Mouse (Mus musculus) lung, postnatal 0 days (tissue): ENCODE measurements at regions not wholly inside any gene's neighbourhood (a gene's known extent, or its start where the extent isn't known, plus 50 kb on each side); places are given as distances from the start of the nearest gene placed in this dataset.
"Not testable (repeated sequence)": the region's sequence is repeated elsewhere in the genome, so short reads cannot be mapped to it uniquely, and the experiment has no call there.

ENCODE experiments used
- ATAC-seq: fragments of 200-750 bp; cut with Nextera tagmentation; 2 replicates; pipeline ENCODE4 v1.8.0; 2017; ENCODE audit warnings: moderate library complexity
- DNase-seq: peaks from one replicate; pipeline ENCODE4 v3.0.0-alpha.2; 2016; ENCODE audit warnings: low spot score
- H3K27ac ChIP-seq: fragments of 300-500 bp; sonication (generic); 2 replicates; pipeline ENCODE4 v1.5.1; 2014; ENCODE audit warnings: antibody characterized with exemption, mild to moderate bottlenecking, low read length, mixed read lengths
- H3K27me3 ChIP-seq: fragments of 300-500 bp; sonication (generic); replicated peaks from 2 replicates; pipeline ENCODE4 v1.6.1; 2014; ENCODE audit warnings: low read length, mixed read lengths; ENCODE audit not compliant: insufficient read depth
- H3K36me3 ChIP-seq: fragments of 300-500 bp; sonication (generic); 2 replicates; pipeline ENCODE4 v1.6.1; 2014; ENCODE audit warnings: low read length, mixed read lengths; ENCODE audit not compliant: insufficient read depth
- H3K4me1 ChIP-seq: fragments of 300-500 bp; sonication (generic); 2 replicates; pipeline ENCODE4 v1.6.1; 2014; ENCODE audit warnings: antibody characterized with exemption, low read depth, low read length, mixed read lengths; ENCODE audit not compliant: insufficient read depth
- H3K4me2 ChIP-seq: fragments of 300-500 bp; sonication (generic); replicated peaks from 2 replicates; pipeline ENCODE4 v1.6.1; 2014; ENCODE audit warnings: low read depth, mild to moderate bottlenecking, low read length, moderate library complexity, mixed read lengths
- H3K4me3 ChIP-seq: fragments of 300-500 bp; sonication (generic); 2 replicates; pipeline ENCODE4 v1.5.1; 2014; ENCODE audit warnings: low read depth, low read length
- H3K9ac ChIP-seq: fragments of 300-500 bp; sonication (generic); replicated peaks from 2 replicates; pipeline ENCODE4 v1.6.1; 2014; ENCODE audit warnings: low read depth, mild to moderate bottlenecking
- H3K9me3 ChIP-seq: fragments of 300-500 bp; sonication (generic); 2 replicates; pipeline ENCODE4 v1.6.1; 2016; ENCODE audit warnings: low read length, mixed read lengths
- CTCF ChIP-seq: IDR thresholded peaks from 2 replicates; pipeline ENCODE4 v1.5.1; 2016; ENCODE audit warnings: antibody characterized with exemption, mild to moderate bottlenecking
- EP300 ChIP-seq: IDR thresholded peaks from 2 replicates; pipeline ENCODE4 v1.6.1; 2016; ENCODE audit warnings: antibody characterized with exemption, mild to moderate bottlenecking, control low read depth
- WGBS: fragments of 180-500 bp; shearing (Covaris S2); extraction: QIAGEN DNeasy Blood & Tissue Kit; methylation state at CpG from one replicate; pipeline ENCODE4 v1.1.7; 2014; 5-methylcytosine and 5-hydroxymethylcytosine counted together

DNA sequence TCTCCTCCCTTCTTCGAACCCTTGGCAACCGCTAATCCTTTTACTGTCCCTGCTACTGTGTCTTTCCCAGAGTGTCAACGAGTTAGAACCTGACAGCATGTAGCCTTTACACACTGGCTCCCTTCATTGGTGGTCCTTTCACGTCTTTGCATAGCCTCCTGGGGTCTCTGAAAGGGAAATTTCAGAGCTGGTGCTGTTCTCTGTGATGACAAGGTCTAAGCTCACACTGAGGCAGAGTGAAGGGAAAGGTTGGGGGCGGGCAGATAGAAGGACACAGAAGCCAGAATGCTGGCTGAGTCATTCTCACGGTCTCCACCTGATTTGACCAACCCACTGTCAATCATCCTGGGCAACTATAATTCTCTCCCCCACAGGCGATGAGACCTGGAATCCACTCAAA is 78.2 kb downstream of the Cd2 start:
- no peak for DNase-seq
- TF ChIP-seq CTCF (no peak), EP300 (no peak)
- H3K9me3 ChIP-seq = no peaks in the 10 kb centered on the region
- no peaks in the 10 kb centered on the region for H3K36me3 ChIP-seq
- WGBS = 72% methylated on average over 7 of the region's 7 CpGs
- H3K27me3 ChIP-seq = no peaks in the 10 kb centered on the region
- ATAC-seq = no peak
- no peak overlapping the region for H3K4me3 ChIP-seq
- no peak overlapping the region for H3K27ac ChIP-seq
- H3K9ac ChIP-seq = no peak overlapping the region
- H3K4me2 ChIP-seq = no peak overlapping the region
- H3K4me1 ChIP-seq = peaks cover 4% of the 10 kb centered on the region; the same call in 1 of the 2 replicates

DNA sequence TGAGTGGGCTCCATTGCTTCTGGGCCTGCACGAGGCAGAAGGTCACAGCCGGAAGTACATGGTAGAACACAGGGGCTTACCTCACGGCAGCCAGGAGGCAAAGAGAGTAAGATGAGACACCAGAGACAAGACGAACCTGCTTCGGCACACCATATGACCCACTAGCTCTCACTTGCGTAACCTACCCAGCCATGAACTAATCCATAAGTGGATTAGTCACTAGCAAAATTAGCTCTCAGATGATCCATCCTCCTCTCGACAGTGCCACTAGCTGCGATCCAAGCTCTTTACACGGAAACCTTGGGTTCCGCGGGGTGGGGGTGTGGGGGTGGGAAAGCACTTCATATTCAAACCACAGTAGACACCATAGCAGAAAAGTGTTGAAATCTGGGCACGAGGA is 79.0 kb downstream of the Cd2 start:
- H3K9me3 ChIP-seq = no peaks in the 10 kb centered on the region
- no peak overlapping the region for H3K9ac ChIP-seq
- H3K36me3 ChIP-seq = no peaks in the 10 kb centered on the region
- WGBS = 87% methylated on average over 12 of the region's 12 CpGs
- no peaks in the 10 kb centered on the region for H3K27me3 ChIP-seq
- no peak for TF ChIP-seq CTCF
- H3K4me3 ChIP-seq = no peak overlapping the region
- no peak overlapping the region for H3K4me2 ChIP-seq
- H3K27ac ChIP-seq = no peak overlapping the region
- ATAC-seq = no peak
- H3K4me1 ChIP-seq = peaks cover 4% of the 10 kb centered on the region; the same call in 1 of the 2 replicates
- no peak for DNase-seq

DNA sequence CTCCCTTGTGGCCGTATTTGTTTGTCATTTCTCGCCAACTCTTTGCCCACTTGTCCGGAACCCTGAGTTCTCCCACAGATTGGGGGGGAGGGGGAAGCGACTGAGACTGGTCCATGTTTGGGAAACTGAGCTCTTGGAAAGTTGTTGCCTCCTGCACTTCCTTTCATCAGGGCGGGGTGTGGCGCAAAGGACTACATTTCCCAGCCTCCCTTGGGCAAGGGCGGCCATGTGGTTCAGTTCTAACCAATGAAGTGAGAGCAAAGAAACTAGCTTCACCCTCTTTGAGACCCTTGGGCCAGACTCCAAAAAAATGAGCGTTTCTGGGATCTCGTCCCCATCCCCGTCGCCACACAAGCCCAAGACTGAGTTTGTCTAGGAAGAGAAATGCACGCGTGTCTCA is 81.6 kb downstream of the Cd2 start:
- not testable (repeated sequence) for H3K36me3 ChIP-seq, H3K27ac ChIP-seq, H3K9ac ChIP-seq, H3K4me3 ChIP-seq, DNase-seq, H3K27me3 ChIP-seq, H3K9me3 ChIP-seq, ATAC-seq, H3K4me2 ChIP-seq, H3K4me1 ChIP-seq
- WGBS = 92% methylated on average over 13 of the region's 13 CpGs

DNA sequence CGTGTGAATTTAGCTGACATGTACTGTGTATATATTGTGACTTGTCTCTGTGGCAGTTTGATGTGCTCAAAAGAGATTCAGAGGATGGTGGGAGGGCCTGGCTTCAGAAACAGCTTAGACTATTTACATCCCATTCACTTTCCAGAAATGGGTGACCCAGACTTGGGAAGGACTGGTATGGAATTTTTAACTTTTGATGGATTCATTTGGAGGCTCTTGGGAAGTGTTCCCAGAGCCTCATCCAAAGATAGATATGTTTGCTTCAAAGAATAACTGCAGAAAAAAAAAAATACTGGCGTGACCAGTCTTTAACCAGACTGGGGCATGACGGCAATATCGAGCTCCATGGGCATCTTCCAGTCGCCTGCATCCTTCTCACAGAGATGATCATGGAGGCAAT is 84.6 kb upstream of the Ptgfrn start:
- H3K4me1 ChIP-seq = no peaks in the 10 kb centered on the region
- TF ChIP-seq CTCF (no peak), EP300 (no peak)
- no peak overlapping the region for H3K4me3 ChIP-seq
- WGBS = 69% methylated on average over 5 of the region's 5 CpGs
- no peaks in the 10 kb centered on the region for H3K27me3 ChIP-seq
- H3K36me3 ChIP-seq = no peaks in the 10 kb centered on the region
- no peak for DNase-seq
- ATAC-seq = no peak
- no peaks in the 10 kb centered on the region for H3K9me3 ChIP-seq
- H3K9ac ChIP-seq = no peak overlapping the region
- H3K4me2 ChIP-seq = no peak overlapping the region
- no peak overlapping the region for H3K27ac ChIP-seq

DNA sequence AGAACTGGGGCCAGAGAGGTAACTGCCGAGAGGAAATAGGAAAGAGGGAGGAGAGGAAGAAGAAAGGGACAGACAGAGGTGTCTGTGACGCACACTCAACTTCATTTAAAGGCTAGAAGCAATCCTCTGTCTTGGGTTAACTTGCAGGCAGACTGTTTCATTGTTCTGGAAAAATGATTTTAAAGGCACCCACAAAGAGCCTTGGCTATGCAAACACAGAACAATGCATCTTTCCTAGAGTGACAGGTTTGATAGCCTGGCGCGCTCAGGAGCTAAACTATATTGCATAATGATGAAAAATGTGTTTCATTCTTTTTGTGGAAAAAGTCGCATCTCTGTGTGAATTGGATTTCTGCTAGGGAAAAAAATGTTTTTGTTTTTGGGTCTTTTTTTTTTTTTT is 84.2 kb upstream of the Ptgfrn start:
- TF ChIP-seq CTCF (no peak), EP300 (no peak)
- Histone ChIP-seq H3K27me3 (no peaks in the 10 kb centered on the region), H3K4me2 (no peak overlapping the region), H3K27ac (no peak overlapping the region), H3K4me3 (no peak overlapping the region), H3K9ac (no peak overlapping the region), H3K9me3 (no peaks in the 10 kb centered on the region), H3K36me3 (no peaks in the 10 kb centered on the region), H3K4me1 (no peaks in the 10 kb centered on the region)
- ATAC-seq (no peak), DNase-seq (no peak)
- WGBS = 51% methylated on average over 5 of the region's 5 CpGs

DNA sequence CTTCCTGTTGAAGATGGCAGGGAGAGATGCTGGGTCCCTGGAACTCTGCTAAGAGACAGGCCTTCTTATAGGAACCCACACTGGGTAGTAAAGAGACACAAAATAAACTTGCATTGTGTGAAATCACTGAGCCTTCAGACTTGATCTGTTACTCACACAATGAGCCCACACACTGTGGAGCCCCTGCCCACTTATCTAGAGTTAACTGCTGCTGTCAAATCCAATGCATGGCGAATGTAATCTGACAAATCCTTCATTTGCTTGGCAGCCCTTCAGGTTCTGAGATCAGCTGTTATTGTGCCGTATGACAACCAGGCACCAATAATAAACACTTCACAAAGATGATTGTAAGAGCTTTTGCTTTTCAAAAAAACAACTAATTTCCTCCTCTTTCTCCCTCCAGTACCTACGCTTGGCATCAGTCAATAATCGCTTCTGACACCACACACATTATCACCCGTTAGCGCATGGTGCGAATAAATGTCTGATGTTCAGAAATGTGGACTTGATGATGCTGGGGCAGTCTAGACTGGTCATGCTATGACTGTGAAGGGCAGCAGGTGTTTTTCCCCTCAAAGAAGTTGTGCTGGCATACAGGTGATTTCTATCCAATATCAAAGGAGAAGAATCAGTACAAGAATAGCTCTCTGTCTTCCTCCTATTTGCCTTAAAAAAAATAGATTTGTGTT is 81.4 kb upstream of the Ptgfrn start:
- Histone ChIP-seq H3K27me3 (no peaks in the 10 kb centered on the region), H3K4me2 (no peak overlapping the region), H3K27ac (no peak overlapping the region), H3K36me3 (no peaks in the 10 kb centered on the region), H3K9ac (no peak overlapping the region), H3K9me3 (no peaks in the 10 kb centered on the region), H3K4me1 (no peaks in the 10 kb centered on the region), H3K4me3 (no peak overlapping the region)
- ATAC-seq (no peak), DNase-seq (no peak)
- 69% methylated on average over 7 of the region's 7 CpGs for WGBS
- TF ChIP-seq EP300 = no peak
- TF ChIP-seq CTCF = no peak

DNA sequence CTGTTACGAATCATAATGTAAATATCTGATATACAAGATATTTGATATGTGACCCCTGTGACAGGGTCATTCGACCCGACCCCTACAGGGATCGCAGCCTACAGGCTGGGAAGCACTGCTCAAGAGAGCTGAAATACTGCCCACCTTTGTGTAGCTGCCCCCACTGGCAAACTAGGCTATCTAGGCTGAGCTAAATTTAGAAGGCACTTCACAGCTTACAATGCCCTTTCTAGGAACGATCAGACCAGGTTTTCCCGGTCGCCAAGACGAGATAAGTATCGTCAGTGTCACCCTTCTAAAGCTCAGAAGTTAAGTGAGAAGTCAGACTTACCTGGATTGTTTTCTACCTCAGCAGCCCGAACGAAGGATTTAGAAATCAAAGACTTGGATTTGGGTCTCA is 71.9 kb upstream of the Ptgfrn start:
- Histone ChIP-seq H3K4me1 (no peaks in the 10 kb centered on the region), H3K4me3 (no peak overlapping the region), H3K27ac (no peak overlapping the region), H3K9ac (no peak overlapping the region), H3K9me3 (no peaks in the 10 kb centered on the region), H3K4me2 (no peak overlapping the region), H3K36me3 (no peaks in the 10 kb centered on the region), H3K27me3 (no peaks in the 10 kb centered on the region)
- ATAC-seq (no peak), DNase-seq (no peak)
- 64% methylated on average over 11 of the region's 11 CpGs for WGBS
- TF ChIP-seq CTCF (no peak), EP300 (no peak)
